Mouse (Mus musculus) stomach, embryonic 16.5 days (tissue): ENCODE data around the gene Pi4kb. TPM values are rescaled to one million over a fixed set of nuclear protein-coding genes. Genes with fewer than 3 reads are reported as not detected.
A peak's percentile ranks its signal among the peaks of the same experiment; 100 is the strongest.

Experiments
- ATAC-seq: fragments of 200-750 bp; cut with Nextera tagmentation; 2 replicates; pipeline ENCODE4 v1.8.0; 2017; ENCODE audit warnings: moderate number of reproducible peaks, moderate TSS enrichment; ENCODE audit not compliant: insufficient read depth, low FRiP score
- H3K27ac ChIP-seq: fragments of 300-500 bp; sonication (generic); 2 replicates; pipeline ENCODE4 v1.5.1; 2014; ENCODE audit warnings: low read length
- H3K27me3 ChIP-seq: fragments of 300-500 bp; sonication (generic); 2 replicates; pipeline ENCODE4 v1.6.1; 2014; ENCODE audit warnings: low read length, control low read depth, mixed read lengths; ENCODE audit not compliant: control insufficient read depth, insufficient read depth
- H3K36me3 ChIP-seq: fragments of 300-500 bp; sonication (generic); 2 replicates; pipeline ENCODE4 v1.6.1; 2014; ENCODE audit warnings: low read length; ENCODE audit not compliant: control insufficient read depth, insufficient read depth
- H3K4me1 ChIP-seq: fragments of 300-500 bp; sonication (generic); 2 replicates; pipeline ENCODE4 v1.6.1; 2014; ENCODE audit warnings: low read length, control low read depth, mixed read lengths; ENCODE audit not compliant: control insufficient read depth, insufficient read depth
- H3K4me2 ChIP-seq: fragments of 300-500 bp; sonication (generic); 2 replicates; pipeline ENCODE4 v1.6.1; 2014; ENCODE audit warnings: low read depth, low read length, mixed read lengths
- H3K4me3 ChIP-seq: fragments of 300-500 bp; sonication (generic); replicated peaks from 2 replicates; pipeline ENCODE4 v1.5.1; 2014; ENCODE audit warnings: mild to moderate bottlenecking, low read length
- H3K9ac ChIP-seq: fragments of 300-500 bp; sonication (generic); 2 replicates; pipeline ENCODE4 v1.6.1; 2014; ENCODE audit warnings: low read length
- H3K9me3 ChIP-seq: fragments of 300-500 bp; sonication (generic); replicated peaks from 2 replicates; pipeline ENCODE4 v1.6.1; 2016; ENCODE audit warnings: low read length, control low read depth; ENCODE audit not compliant: control insufficient read depth
- WGBS: fragments of 180-500 bp; shearing (Covaris S2); extraction: QIAGEN DNeasy Blood & Tissue Kit; methylation state at CpG from one replicate; pipeline ENCODE4 v1.1.7; 2014; 5-methylcytosine and 5-hydroxymethylcytosine counted together
- polyA plus RNA-seq: library from polyadenylated mRNA; unstranded; fragments of >200 nt; fragmentation: Nextera tagmentation; extraction: Ambion mirVana; gene quantifications from 2 replicates; pipeline ENCODE4 v1.2.1, GENCODE M21; 2015

The Pi4kb gene
- polyA plus RNA-seq, 1 experiment from 2014 or later: 17.5 TPM

- Histone ChIP-seq H3K27ac (no peak overlapping the region), H3K4me2 (no peak overlapping the region), H3K4me3 (no peak overlapping the region), H3K36me3 (peaks cover 5% of the 10 kb centered on the region; the same call in 1 of the 2 replicates), H3K27me3 (no peaks in the 10 kb centered on the region), H3K4me1 (peaks cover 12% of the 10 kb centered on the region), H3K9ac (no peak overlapping the region), H3K9me3 (no peaks in the 10 kb centered on the region)
- 63% methylated on average over 3 of the region's 3 CpGs for WGBS
- no peak for ATAC-seq
These were observed 55.4 kb downstream of the Pi4kb start for GRCm38 (mm10) chr3:95029953-95030352.

- H3K9ac ChIP-seq: peak overlapping the region; percentile 93
- peak overlapping the region; percentile 94 for H3K4me3 ChIP-seq
- peak overlapping the region; percentile 71 for H3K4me2 ChIP-seq
- H3K27me3 ChIP-seq: no peaks in the 10 kb centered on the region
- H3K36me3 ChIP-seq: peaks cover under 1% of the 10 kb centered on the region; the same call in 1 of the 2 replicates
- no peak for ATAC-seq
- WGBS: 16% methylated on average over 3 of the region's 3 CpGs
- peaks cover 6% of the 10 kb centered on the region; the same call in 1 of the 2 replicates for H3K4me1 ChIP-seq
- H3K27ac ChIP-seq: no peak overlapping the region
- no peaks in the 10 kb centered on the region for H3K9me3 ChIP-seq
These were observed 67.1 kb downstream of the Pi4kb start for GRCm38 (mm10) chr3:95041625-95042024.

GRCm38 (mm10) chr3:95042166-95042837 is 67.8 kb downstream of the Pi4kb start, which contains the start of gene Psmd4:
Psmd4 (minus strand) TSS chr3:95042614.
- H3K9ac ChIP-seq: peak within 1 kb of the TSS; percentile 93
- H3K36me3 ChIP-seq: no peaks in the 10 kb centered on the region
- WGBS: under 1% methylated on average over 36 of the region's 36 CpGs
- H3K27ac ChIP-seq: peak within 1 kb of the TSS; percentile 47
- no peaks in the 10 kb centered on the region for H3K9me3 ChIP-seq
- no peaks in the 10 kb centered on the region for H3K27me3 ChIP-seq
- H3K4me3 ChIP-seq: peak within 1 kb of the TSS; percentile 94
- peak within 1 kb of the TSS; percentile 71 for H3K4me2 ChIP-seq
- peaks cover 6% of the 10 kb centered on the region; the same call in 1 of the 2 replicates for H3K4me1 ChIP-seq
- peak; percentile 99 for ATAC-seq

- ATAC-seq: peak; percentile 48; the same call in 1 of the 2 replicates
- peak overlapping the region; percentile 62 for H3K9ac ChIP-seq
These were observed 68.3 kb downstream of the Pi4kb start for GRCm38 (mm10) chr3:95042838-95043229.

GRCm38 (mm10) chr3:95043251-95043650 is 68.7 kb downstream of the Pi4kb start:
- 67% methylated on average over 6 of the region's 6 CpGs for WGBS
- Histone ChIP-seq H3K27me3 (no peaks in the 10 kb centered on the region), H3K9ac (no peak overlapping the region), H3K9me3 (no peaks in the 10 kb centered on the region), H3K4me1 (peaks cover 6% of the 10 kb centered on the region; the same call in 1 of the 2 replicates), H3K4me2 (no peak overlapping the region), H3K36me3 (no peaks in the 10 kb centered on the region), H3K4me3 (no peak overlapping the region), H3K27ac (no peak overlapping the region)
- ATAC-seq: no peak

More at GRCm38 (mm10) chr3:95042838-95043229, 68.3 kb downstream of the Pi4kb start:
- Histone ChIP-seq H3K27ac (peak overlapping the region; percentile 47), H3K4me3 (peak overlapping the region; percentile 94), H3K36me3 (no peaks in the 10 kb centered on the region), H3K27me3 (no peaks in the 10 kb centered on the region), H3K4me2 (peak overlapping the region; percentile 51), H3K4me1 (peaks cover 6% of the 10 kb centered on the region; the same call in 1 of the 2 replicates), H3K9me3 (no peaks in the 10 kb centered on the region)
- WGBS: 16% methylated on average over 7 of the region's 7 CpGs

- Histone ChIP-seq H3K4me3 (no peak overlapping the region), H3K36me3 (no peaks in the 10 kb centered on the region), H3K9ac (no peak overlapping the region), H3K4me2 (no peak overlapping the region), H3K9me3 (no peaks in the 10 kb centered on the region), H3K4me1 (peaks cover 2% of the 10 kb centered on the region; the same call in 1 of the 2 replicates), H3K27me3 (no peaks in the 10 kb centered on the region), H3K27ac (no peak overlapping the region)
- 78% methylated on average over 11 of the region's 11 CpGs for WGBS
- ATAC-seq: no peak
These were observed 72.0 kb downstream of the Pi4kb start for GRCm38 (mm10) chr3:95046462-95047057.

GRCm38 (mm10) chr3:95047914-95048313 is 73.4 kb downstream of the Pi4kb start:
- no peaks in the 10 kb centered on the region for H3K27me3 ChIP-seq
- no peak overlapping the region for H3K9ac ChIP-seq
- H3K4me3 ChIP-seq: no peak overlapping the region
- H3K4me1 ChIP-seq: no peaks in the 10 kb centered on the region
- H3K4me2 ChIP-seq: no peak overlapping the region
- H3K27ac ChIP-seq: no peak overlapping the region
- 75% methylated on average over 3 of the region's 3 CpGs for WGBS
- no peaks in the 10 kb centered on the region for H3K36me3 ChIP-seq
- H3K9me3 ChIP-seq: no peaks in the 10 kb centered on the region
- ATAC-seq: no peak

- Histone ChIP-seq H3K4me3 (no peak overlapping the region), H3K9ac (no peak overlapping the region), H3K9me3 (no peaks in the 10 kb centered on the region), H3K27me3 (no peaks in the 10 kb centered on the region), H3K4me1 (peaks cover 15% of the 10 kb centered on the region), H3K4me2 (no peak overlapping the region), H3K36me3 (no peaks in the 10 kb centered on the region), H3K27ac (no peak overlapping the region)
- 56% methylated on average over 1 of the region's 1 CpGs for WGBS
- ATAC-seq: no peak
These were observed 78.4 kb downstream of the Pi4kb start for GRCm38 (mm10) chr3:95052959-95053358.

GRCm38 (mm10) chr3:95053701-95054100 is 79.2 kb downstream of the Pi4kb start:
- Histone ChIP-seq H3K9me3 (no peaks in the 10 kb centered on the region), H3K27me3 (no peaks in the 10 kb centered on the region), H3K9ac (no peak overlapping the region), H3K36me3 (no peaks in the 10 kb centered on the region), H3K4me2 (no peak overlapping the region), H3K27ac (no peak overlapping the region), H3K4me3 (no peak overlapping the region), H3K4me1 (peaks cover 15% of the 10 kb centered on the region)
- WGBS: 42% methylated on average over 3 of the region's 3 CpGs
- ATAC-seq: no peak
